Mouse (Mus musculus): ENCODE measurements around the gene Gjc3. TPM values are rescaled to one million over a fixed set of nuclear protein-coding genes. Genes with fewer than 3 reads are reported as not detected.

The Gjc3 gene
- 0.31 and 0.70 TPM in 2 replicates for polyA plus RNA-seq (2014; fragmentation: Nextera tagmentation; extraction: Ambion mirVana)

DNA sequence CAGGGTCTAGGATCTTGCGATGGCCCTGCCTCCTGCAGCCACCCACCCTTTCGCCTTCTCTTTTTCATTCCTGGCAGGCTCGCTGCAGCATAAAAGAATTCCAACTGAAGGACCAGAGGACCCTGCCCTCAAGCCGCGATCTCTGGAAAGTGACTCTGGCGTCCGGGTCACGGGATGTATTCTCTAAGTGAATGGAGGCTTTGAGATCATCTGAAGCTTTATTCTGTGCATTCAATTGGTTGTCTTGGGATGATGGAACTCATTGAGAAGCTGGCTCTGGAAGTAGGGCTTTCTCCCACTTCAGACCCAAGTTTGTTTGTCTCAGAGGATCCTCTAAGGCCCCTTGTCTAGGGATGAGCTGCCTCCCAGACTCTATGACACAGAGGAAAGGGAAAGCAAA is at the start of gene Gjc3:
Gene Gjc3, minus strand, starts transcription at position 154 of the 400 bp plus-strand sequence.
- Histone ChIP-seq H3K27ac (ENCODE audit: low read depth, low read length) (no peak within 1 kb of the TSS), H3K4me2 (ENCODE audit: low read depth, low read length) (no peak within 1 kb of the TSS), H3K9me3 (ENCODE audit: control insufficient read depth, low read length) (no peaks in the 10 kb centered on the region), H3K36me3 (ENCODE audit: control insufficient read depth, insufficient read depth, low read length) (no peaks in the 10 kb centered on the region), H3K27me3 (ENCODE audit: control insufficient read depth, insufficient read depth, low read length) (no peaks in the 10 kb centered on the region), H3K9ac (replicated peaks; ENCODE audit: low read depth, low read length) (no peak within 1 kb of the TSS), H3K4me1 (ENCODE audit: control insufficient read depth, insufficient read depth, low read length) (no peaks in the 10 kb centered on the region), H3K4me3 (ENCODE audit: low read depth, low read length) (no peak within 1 kb of the TSS)
- WGBS: 67% methylated on average over 8 of the region's 8 CpGs
- ATAC-seq (ENCODE audit: low read depth): no peak

DNA sequence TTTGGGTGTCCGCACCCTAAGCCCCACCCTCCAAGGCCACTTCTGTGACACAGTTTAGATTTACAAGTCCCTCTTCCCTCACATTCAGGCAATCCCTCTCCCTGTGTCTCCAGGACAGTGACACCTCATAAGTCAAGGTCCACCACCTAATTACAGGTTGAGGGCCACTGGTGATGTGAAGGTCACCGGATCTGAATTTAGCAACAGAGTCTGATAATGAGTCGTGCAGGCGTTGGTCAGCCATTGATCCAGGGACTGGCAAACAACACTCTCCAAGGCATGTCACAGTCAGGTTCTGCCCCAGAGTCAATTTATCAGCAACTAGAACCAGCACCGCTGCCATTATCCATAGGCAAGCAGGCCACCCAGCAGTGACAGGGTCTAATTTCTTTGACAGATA is 49.5 kb upstream of the Gjc3 start:
- H3K27me3 ChIP-seq (ENCODE audit: control insufficient read depth, insufficient read depth, low read length): no peaks in the 10 kb centered on the region
- H3K36me3 ChIP-seq (ENCODE audit: control insufficient read depth, insufficient read depth, low read length): no peaks in the 10 kb centered on the region
- H3K27ac ChIP-seq (ENCODE audit: low read depth, low read length): no peak overlapping the region
- no peak overlapping the region for H3K4me2 ChIP-seq (ENCODE audit: low read depth, low read length)
- H3K9ac ChIP-seq (replicated peaks; ENCODE audit: low read depth, low read length): no peak overlapping the region
- no peaks in the 10 kb centered on the region for H3K4me1 ChIP-seq (ENCODE audit: control insufficient read depth, insufficient read depth, low read length)
- 89% methylated on average over 5 of the region's 5 CpGs for WGBS
- no peak for ATAC-seq (ENCODE audit: low read depth)
- H3K4me3 ChIP-seq (ENCODE audit: low read depth, low read length): no peak overlapping the region
- H3K9me3 ChIP-seq (ENCODE audit: control insufficient read depth, low read length): no peaks in the 10 kb centered on the region

DNA sequence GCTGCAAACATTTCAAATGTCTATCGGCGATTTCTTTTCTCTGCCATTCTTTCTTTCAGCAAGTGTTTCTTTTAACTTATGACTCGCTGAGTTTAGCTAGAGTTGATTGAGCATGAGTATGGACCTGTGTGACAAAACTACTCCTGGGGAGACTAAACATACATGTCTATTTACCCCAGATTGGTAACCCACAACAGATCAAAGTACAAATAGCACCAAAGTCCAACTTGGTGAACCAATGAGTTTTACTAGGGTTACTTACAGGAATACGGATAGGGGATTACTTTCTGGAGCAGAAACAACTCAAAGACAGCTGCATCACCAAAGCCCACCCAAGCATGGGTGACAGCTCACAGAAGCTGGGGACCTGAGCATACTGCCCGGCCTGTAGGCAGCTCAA is 46.5 kb upstream of the Gjc3 start:
- no peaks in the 10 kb centered on the region for H3K4me1 ChIP-seq (ENCODE audit: control insufficient read depth, insufficient read depth, low read length)
- no peaks in the 10 kb centered on the region for H3K36me3 ChIP-seq (ENCODE audit: control insufficient read depth, insufficient read depth, low read length)
- 93% methylated on average over 5 of the region's 5 CpGs for WGBS
- no peak for ATAC-seq (ENCODE audit: low read depth)
- no peak overlapping the region for H3K27ac ChIP-seq (ENCODE audit: low read depth, low read length)
- no peak overlapping the region for H3K4me2 ChIP-seq (ENCODE audit: low read depth, low read length)
- no peaks in the 10 kb centered on the region for H3K9me3 ChIP-seq (ENCODE audit: control insufficient read depth, low read length)
- no peaks in the 10 kb centered on the region for H3K27me3 ChIP-seq (ENCODE audit: control insufficient read depth, insufficient read depth, low read length)
- H3K9ac ChIP-seq (replicated peaks; ENCODE audit: low read depth, low read length): no peak overlapping the region
- no peak overlapping the region for H3K4me3 ChIP-seq (ENCODE audit: low read depth, low read length)

DNA sequence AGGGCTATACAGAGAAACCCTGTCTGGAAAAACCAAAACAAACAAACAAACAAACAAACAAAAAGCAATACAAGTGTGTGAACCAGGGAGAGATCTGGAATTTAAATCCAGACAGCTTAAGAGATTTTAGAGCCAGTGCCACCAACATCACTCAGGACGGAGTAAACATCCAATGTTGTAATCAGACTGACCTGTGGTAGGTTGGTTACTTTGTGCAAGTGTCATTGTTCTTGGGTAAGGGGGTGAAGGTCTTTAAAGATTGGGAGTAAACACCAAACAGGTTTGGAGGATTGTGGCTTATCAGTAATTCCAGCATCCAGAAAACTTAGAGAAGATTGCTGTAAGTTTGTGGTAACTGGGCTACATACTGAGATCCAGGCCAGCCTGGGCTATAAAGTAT is 23.5 kb upstream of the Gjc3 start:
- no peak overlapping the region for H3K9ac ChIP-seq (replicated peaks; ENCODE audit: low read depth, low read length)
- WGBS: 100% methylated on average over 1 of the region's 1 CpGs

DNA sequence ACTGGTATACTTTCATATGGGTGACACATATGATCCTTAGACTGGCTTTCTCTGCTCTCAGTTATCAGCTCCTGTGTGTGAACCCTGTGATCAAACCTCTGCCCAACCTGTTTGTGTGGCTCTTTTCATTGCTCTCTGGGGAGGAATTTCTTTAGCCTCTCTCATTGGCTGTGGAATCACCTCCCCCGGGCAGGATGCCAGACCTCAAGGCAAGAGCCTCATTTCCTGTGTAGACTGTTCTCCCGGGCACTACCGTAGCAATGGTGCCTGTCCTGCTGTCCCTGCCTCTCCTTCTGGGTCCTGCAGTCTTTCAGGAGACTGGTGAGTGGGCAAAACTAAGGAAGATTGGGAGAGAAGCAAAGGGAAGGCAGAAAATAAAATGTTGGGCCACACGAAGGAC is 18.4 kb upstream of the Gjc3 start, which contains the start of gene Azgp1:
Gene Azgp1, plus strand, starts transcription at position 221 of the 400 bp plus-strand sequence.
- Histone ChIP-seq H3K4me3 (ENCODE audit: low read depth, low read length) (no peak within 1 kb of the TSS), H3K9ac (replicated peaks; ENCODE audit: low read depth, low read length) (no peak within 1 kb of the TSS), H3K27me3 (ENCODE audit: control insufficient read depth, insufficient read depth, low read length) (no peaks in the 10 kb centered on the region), H3K4me1 (ENCODE audit: control insufficient read depth, insufficient read depth, low read length) (no peaks in the 10 kb centered on the region), H3K27ac (ENCODE audit: low read depth, low read length) (no peak within 1 kb of the TSS), H3K9me3 (ENCODE audit: control insufficient read depth, low read length) (no peaks in the 10 kb centered on the region), H3K4me2 (ENCODE audit: low read depth, low read length) (no peak within 1 kb of the TSS), H3K36me3 (ENCODE audit: control insufficient read depth, insufficient read depth, low read length) (no peaks in the 10 kb centered on the region)
- ATAC-seq (ENCODE audit: low read depth): no peak
- whole genome bisulfite sequencing: 79% methylated on average over 4 of the region's 4 CpGs

More for the DNA sequence above, 23.5 kb upstream of the Gjc3 start:
- Histone ChIP-seq H3K27ac (ENCODE audit: low read depth, low read length) (no peak overlapping the region), H3K27me3 (ENCODE audit: control insufficient read depth, insufficient read depth, low read length) (no peaks in the 10 kb centered on the region), H3K9me3 (ENCODE audit: control insufficient read depth, low read length) (no peaks in the 10 kb centered on the region), H3K4me1 (ENCODE audit: control insufficient read depth, insufficient read depth, low read length) (no peaks in the 10 kb centered on the region), H3K36me3 (ENCODE audit: control insufficient read depth, insufficient read depth, low read length) (no peaks in the 10 kb centered on the region), H3K4me2 (ENCODE audit: low read depth, low read length) (no peak overlapping the region), H3K4me3 (ENCODE audit: low read depth, low read length) (no peak overlapping the region)
- no peak for ATAC-seq (ENCODE audit: low read depth)

DNA sequence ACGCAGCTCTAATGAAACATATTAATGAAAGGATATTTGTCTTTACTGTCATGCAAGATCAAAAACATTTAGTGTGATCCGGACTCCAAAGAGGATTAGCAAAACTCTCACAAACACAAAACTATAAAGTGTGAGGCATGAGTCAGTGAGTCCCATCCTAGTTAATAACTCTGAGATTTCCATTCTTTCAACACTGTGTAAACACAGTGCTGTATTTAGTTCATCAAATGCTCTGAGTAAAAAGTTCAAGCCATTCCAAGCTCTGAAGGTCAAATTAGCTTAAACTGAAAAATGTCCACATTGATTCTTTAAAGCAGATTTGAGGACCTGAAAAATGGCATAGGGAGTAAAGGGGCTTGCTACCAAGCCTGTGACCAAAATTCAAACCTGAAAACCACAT is 16.2 kb upstream of the Gjc3 start:
- H3K4me1 ChIP-seq (ENCODE audit: control insufficient read depth, insufficient read depth, low read length): no peaks in the 10 kb centered on the region
- no peaks in the 10 kb centered on the region for H3K27me3 ChIP-seq (ENCODE audit: control insufficient read depth, insufficient read depth, low read length)
- no peak overlapping the region for H3K9ac ChIP-seq (replicated peaks; ENCODE audit: low read depth, low read length)
- H3K36me3 ChIP-seq (ENCODE audit: control insufficient read depth, insufficient read depth, low read length): no peaks in the 10 kb centered on the region
- WGBS: 80% methylated on average over 2 of the region's 2 CpGs
- H3K4me3 ChIP-seq (ENCODE audit: low read depth, low read length): no peak overlapping the region
- H3K9me3 ChIP-seq (ENCODE audit: control insufficient read depth, low read length): no peaks in the 10 kb centered on the region
- ATAC-seq (ENCODE audit: low read depth): no peak
- no peak overlapping the region for H3K4me2 ChIP-seq (ENCODE audit: low read depth, low read length)
- H3K27ac ChIP-seq (ENCODE audit: low read depth, low read length): no peak overlapping the region

DNA sequence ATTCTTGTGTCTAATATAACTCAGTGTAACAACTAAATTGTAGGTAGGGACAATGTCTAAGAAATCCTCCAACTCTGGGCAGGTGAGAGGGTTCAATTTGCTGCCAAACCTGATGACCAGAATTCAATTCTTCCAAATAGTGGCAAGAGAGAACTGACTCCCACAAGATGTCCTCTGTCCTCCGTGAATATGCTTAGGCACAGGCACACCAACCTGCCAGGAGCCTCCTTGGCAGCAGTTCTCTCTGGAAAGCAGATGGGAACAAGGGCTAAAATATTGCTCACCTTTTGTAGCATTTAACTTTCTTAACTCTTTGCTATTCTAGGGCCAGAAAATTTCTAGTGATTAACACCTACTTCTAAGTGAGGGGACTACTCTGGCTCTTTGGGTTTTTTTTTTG is 14.4 kb upstream of the Gjc3 start:
- ATAC-seq (ENCODE audit: low read depth): no peak
- Histone ChIP-seq H3K4me2 (ENCODE audit: low read depth, low read length) (no peak overlapping the region), H3K4me1 (ENCODE audit: control insufficient read depth, insufficient read depth, low read length) (no peaks in the 10 kb centered on the region), H3K9ac (replicated peaks; ENCODE audit: low read depth, low read length) (no peak overlapping the region), H3K36me3 (ENCODE audit: control insufficient read depth, insufficient read depth, low read length) (no peaks in the 10 kb centered on the region), H3K4me3 (ENCODE audit: low read depth, low read length) (no peak overlapping the region), H3K9me3 (ENCODE audit: control insufficient read depth, low read length) (no peaks in the 10 kb centered on the region), H3K27me3 (ENCODE audit: control insufficient read depth, insufficient read depth, low read length) (no peaks in the 10 kb centered on the region), H3K27ac (ENCODE audit: low read depth, low read length) (no peak overlapping the region)
- 53% methylated on average over 1 of the region's 1 CpGs for WGBS

DNA sequence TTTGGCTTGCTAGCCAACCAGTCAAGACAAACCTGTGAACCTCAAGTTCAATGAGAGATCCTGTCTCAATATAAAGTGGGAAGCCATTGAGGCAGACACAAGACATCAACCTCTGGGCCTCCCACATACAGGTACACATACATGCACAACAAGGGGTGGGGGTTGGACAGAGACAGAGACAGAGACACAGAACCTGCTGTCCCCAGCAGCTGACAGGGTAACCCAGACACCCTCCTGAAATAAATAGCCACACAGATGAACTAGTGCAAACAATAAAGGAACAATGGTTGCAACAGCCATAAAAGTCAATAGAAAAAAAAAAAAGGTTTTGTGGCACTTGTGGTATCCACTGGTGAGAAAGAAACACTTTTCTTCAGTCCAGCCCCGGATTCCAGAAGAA is 12.5 kb upstream of the Gjc3 start:
- Histone ChIP-seq H3K9me3 (ENCODE audit: control insufficient read depth, low read length) (no peaks in the 10 kb centered on the region), H3K4me3 (ENCODE audit: low read depth, low read length) (no peak overlapping the region), H3K4me1 (ENCODE audit: control insufficient read depth, insufficient read depth, low read length) (no peaks in the 10 kb centered on the region), H3K36me3 (ENCODE audit: control insufficient read depth, insufficient read depth, low read length) (no peaks in the 10 kb centered on the region), H3K4me2 (ENCODE audit: low read depth, low read length) (no peak overlapping the region), H3K27ac (ENCODE audit: low read depth, low read length) (no peak overlapping the region), H3K9ac (replicated peaks; ENCODE audit: low read depth, low read length) (no peak overlapping the region), H3K27me3 (ENCODE audit: control insufficient read depth, insufficient read depth, low read length) (no peaks in the 10 kb centered on the region)
- no peak for ATAC-seq (ENCODE audit: low read depth)
- 44% methylated on average over 1 of the region's 1 CpGs for WGBS

DNA sequence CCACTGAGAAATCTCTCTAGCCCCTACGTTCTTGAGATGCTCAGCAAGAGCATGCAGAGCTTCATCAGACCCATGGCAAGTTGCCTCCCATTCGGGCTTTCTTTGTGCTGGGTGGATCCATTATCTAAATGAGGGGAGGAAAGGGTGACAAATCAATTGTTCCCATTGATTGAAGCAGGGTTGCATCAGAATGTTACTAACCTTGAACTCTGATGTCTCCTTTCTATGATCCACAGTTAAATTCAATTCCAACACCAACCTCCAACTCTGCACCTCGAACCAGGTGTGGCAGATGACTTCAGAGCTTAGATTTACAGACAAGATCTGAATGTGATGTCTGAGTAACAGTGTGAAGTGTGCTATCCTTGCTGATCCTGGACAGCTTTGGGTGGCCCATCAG is 11.8 kb upstream of the Gjc3 start:
- Histone ChIP-seq H3K4me3 (ENCODE audit: low read depth, low read length) (no peak overlapping the region), H3K27ac (ENCODE audit: low read depth, low read length) (no peak overlapping the region), H3K36me3 (ENCODE audit: control insufficient read depth, insufficient read depth, low read length) (no peaks in the 10 kb centered on the region), H3K4me2 (ENCODE audit: low read depth, low read length) (no peak overlapping the region), H3K9me3 (ENCODE audit: control insufficient read depth, low read length) (no peaks in the 10 kb centered on the region), H3K9ac (replicated peaks; ENCODE audit: low read depth, low read length) (no peak overlapping the region), H3K4me1 (ENCODE audit: control insufficient read depth, insufficient read depth, low read length) (no peaks in the 10 kb centered on the region), H3K27me3 (ENCODE audit: control insufficient read depth, insufficient read depth, low read length) (no peaks in the 10 kb centered on the region)
- WGBS: 62% methylated on average over 3 of the region's 3 CpGs
- no peak for ATAC-seq (ENCODE audit: low read depth)

DNA sequence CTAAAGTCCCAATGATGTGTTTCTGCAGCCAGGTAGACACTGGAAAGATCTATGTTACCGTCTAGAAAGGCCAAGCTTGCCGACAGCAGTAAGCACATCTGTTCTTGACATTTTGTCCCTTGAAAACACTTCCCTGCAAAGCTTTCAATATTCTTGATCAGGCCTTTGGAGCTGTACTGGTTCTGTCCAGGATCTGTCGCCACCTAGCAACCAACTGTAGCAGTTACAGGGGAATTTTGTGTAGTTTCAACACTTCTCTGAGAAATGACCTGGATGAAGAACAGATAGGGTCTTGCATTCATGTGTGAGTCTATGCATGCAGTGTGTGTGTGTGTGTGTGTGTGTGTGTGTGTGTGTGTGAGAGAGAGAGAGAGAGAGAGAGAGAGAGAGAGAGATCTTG is 10.8 kb upstream of the Gjc3 start:
- no peak overlapping the region for H3K27ac ChIP-seq (ENCODE audit: low read depth, low read length)
- H3K36me3 ChIP-seq (ENCODE audit: control insufficient read depth, insufficient read depth, low read length): no peaks in the 10 kb centered on the region
- 65% methylated on average over 3 of the region's 3 CpGs for WGBS
- H3K4me2 ChIP-seq (ENCODE audit: low read depth, low read length): no peak overlapping the region
- H3K4me3 ChIP-seq (ENCODE audit: low read depth, low read length): no peak overlapping the region
- no peaks in the 10 kb centered on the region for H3K4me1 ChIP-seq (ENCODE audit: control insufficient read depth, insufficient read depth, low read length)
- no peak overlapping the region for H3K9ac ChIP-seq (replicated peaks; ENCODE audit: low read depth, low read length)
- no peaks in the 10 kb centered on the region for H3K27me3 ChIP-seq (ENCODE audit: control insufficient read depth, insufficient read depth, low read length)
- H3K9me3 ChIP-seq (ENCODE audit: control insufficient read depth, low read length): no peaks in the 10 kb centered on the region
- no peak for ATAC-seq (ENCODE audit: low read depth)

All from neural tube, embryonic 14.5 days (tissue).